Mouse (Mus musculus) left cerebral cortex, postnatal 25 days (tissue): ENCODE data around the gene Ctns. TPM values are rescaled to one million over a fixed set of nuclear protein-coding genes. Genes with fewer than 3 reads are reported as not detected.

ENCODE experiments used
- DNase-seq, 2 experiments: peaks; one replicate each; pipeline ENCODE4 v3.0.0; 2022; ENCODE audit warnings: low spot score in 2 of 2, mixed read lengths in 1 of 2
- intact Hi-C: fragments of 180-260 bp; cut with DNase I; formaldehyde crosslinking; loops from one replicate; pipeline ENCODE4 v1.15.1; 2025
- total RNA-seq, 2 experiments: library from RNA; stranded (reverse); gene quantifications; 2 replicates each; pipeline ENCODE4 v1.2.3; 2021

The Ctns gene
- total RNA-seq, 2 experiments from 2014 or later = 19.2 to 21.0 TPM

- intact Hi-C loops = no loop called here
- DNase-seq = peak in 1 of 2 experiments; percentile 20
Measured at GRCm38 (mm10) chr11:73155071-73155470, 43.8 kb downstream of the Ctns start.

DNA sequence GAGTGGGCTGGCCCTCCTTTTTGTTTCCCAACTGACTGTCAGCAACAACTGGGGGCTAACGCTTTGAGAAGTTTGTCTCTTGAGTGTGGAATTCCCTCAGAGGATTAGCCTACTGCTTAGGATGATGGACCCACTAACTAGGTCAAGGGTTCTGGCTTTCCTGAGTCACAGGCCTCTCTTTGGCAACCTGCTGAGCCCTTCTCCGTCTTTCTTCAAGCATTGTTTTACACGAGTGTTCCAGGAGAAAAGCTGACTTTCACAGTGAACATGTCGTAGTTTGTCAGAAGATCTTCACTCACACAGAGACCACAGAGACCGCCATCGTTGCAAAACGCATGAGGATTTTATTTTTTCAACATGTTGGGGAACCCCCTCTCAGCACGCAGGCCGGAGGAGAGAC lies 50.6 kb downstream of the Ctns start:
- DNase-seq = no peak
- intact Hi-C loops = no loop called here

- intact Hi-C loops = no loop called here
- no peak for DNase-seq
Measured at GRCm38 (mm10) chr11:73146975-73147365, 51.9 kb downstream of the Ctns start.

- DNase-seq = no peak
- intact Hi-C loops = no loop called here
Measured at GRCm38 (mm10) chr11:73146026-73146974, 52.5 kb downstream of the Ctns start.

DNA sequence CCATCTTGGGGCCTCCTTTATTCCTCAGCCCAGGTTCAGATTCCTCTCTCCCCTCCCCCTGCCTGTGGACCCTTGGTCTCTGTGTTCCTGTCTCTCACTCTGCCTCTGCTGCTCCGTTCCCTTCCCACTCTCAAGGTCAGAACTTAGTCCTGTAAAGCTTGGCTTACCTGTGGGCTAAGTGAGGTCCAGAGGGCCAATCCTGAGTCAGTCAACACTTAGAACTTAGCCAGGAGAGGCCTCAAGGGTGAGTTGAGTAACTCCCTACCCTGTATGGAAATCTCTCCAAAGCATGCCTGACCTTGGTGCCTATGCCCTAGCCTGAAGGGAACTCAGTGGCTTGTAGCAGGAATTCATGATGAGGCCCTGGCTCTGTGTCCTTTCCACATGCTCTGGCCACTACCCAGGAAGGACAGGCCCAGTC lies 54.6 kb downstream of the Ctns start:
- no peak for DNase-seq
- intact Hi-C loops = no loop called here

DNA sequence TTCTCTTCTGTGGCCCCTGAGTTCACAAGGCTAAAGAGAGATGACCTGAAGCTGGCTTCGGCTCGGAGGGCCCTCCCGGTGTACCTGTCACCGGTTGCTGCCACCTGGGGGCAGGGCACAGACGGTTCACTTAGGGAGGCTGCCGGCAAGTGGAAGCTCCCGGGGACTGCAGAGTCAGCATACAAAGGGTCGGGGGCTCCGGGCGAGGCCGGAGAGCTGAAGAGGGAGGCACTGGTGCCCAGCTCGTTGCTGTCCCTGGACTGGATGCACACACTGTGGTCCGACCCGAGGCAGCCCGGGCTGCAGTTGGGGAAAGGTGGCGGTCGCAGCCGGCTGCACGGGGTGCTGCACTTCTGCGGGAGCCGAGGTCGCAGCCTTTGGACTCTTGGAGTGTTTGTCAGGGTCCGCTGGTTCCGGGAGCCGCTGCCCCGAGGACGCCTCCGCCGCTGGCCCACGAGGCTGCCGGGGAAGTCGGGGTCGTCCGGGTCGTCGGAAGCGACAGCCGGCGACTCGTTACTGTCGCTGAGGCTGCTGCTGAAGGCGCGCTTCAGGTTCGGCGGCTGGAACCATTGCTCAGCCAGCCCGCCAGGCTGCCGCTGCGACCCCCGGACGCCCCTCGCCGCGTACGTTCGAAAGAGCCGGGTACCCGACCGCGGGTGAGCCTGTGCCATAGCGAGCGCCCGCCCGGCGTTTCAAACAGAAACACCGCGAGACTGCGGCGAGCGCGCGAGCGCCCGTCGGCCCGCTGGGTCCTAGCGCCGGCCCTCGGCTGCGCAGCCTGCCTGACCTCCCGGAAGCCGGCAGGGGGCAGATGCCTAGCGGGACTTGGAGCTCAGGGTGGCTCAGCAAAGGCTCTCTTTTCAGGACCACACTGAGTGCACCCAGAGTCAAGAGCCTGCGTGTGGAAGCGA lies 61.0 kb downstream of the Ctns start, which contains the start of gene Haspin:
Haspin (minus strand) TSS at position 704 of the 911 bp plus-strand sequence.
- peak; percentile 88 to 90 for DNase-seq
- intact Hi-C loops = loop anchor here (1.0 to 5.0 kb wide), 2 partner anchors 144 to 1233 kb away; no protein-coding TSS in a partner anchor

DNA sequence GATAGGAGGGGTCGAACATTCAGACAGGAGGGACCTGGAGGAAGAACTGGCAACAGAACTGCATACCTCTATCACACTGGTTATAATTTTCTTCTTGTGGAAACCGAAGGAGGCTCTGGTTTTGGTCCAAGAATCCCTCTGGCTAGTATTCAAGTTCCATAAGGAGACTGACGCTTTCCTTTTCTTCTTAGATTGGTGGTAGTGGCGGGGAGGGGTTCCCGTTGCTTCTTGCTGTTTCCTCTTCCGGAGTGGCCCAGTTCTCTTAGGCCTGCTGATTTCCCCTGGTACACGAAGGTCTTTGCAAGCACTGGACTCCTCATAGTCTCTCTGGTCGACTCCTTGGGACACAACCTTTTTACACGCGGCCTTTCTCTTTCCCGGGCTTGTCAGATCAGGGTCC lies 61.7 kb downstream of the Ctns start:
- DNase-seq = no peak
- intact Hi-C loops = loop anchor here (5.0 kb wide), 1 partner anchor 145 kb away; no protein-coding TSS in a partner anchor

GRCm38 (mm10) chr11:73136587-73136986 lies 62.3 kb downstream of the Ctns start:
- DNase-seq = no peak
- intact Hi-C loops = loop anchor here (5.0 kb wide), 1 partner anchor 146 kb away; no protein-coding TSS in a partner anchor

DNA sequence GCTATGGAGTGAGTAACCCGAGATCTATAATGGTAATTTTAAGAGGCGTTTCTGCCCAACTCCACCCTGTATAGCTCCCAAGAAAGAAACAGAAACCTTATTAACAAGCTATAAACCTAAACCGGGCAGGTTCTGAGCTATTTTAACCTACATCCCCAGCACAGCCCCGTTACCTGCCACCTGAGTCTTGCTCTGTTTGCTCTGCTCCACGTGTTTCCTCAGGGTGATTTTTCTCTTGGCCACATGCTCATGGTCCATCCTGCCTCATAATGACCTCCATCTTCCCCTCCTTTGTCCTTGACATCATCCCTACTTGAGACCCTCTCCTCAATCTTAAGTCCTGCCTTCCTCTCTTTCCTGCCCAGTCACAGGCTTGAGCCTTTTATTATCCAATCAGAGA lies 64.6 kb downstream of the Ctns start:
- DNase-seq = no peak
- intact Hi-C loops = no loop called here

Other genes with a start within 250 kb of the Ctns start
- gene Atp2a3, start 237.9 kb downstream of the Ctns start, total RNA-seq = 1 to 10 TPM; 6.2 TPM
- gene P2rx1, start 199.9 kb downstream of the Ctns start, total RNA-seq = 1 to 10 TPM in 1 of 2 experiments, under 1 TPM in 1; 0.28 to 1.0 TPM
- gene Camkk1, start 180.0 kb downstream of the Ctns start, total RNA-seq = 10 to 100 TPM; 79.5 to 92.4 TPM
- 1 to 10 TPM; 8.3 to 8.9 TPM for gene Ncbp3, start 151.3 kb downstream of the Ctns start, total RNA-seq
- under 1 TPM; 0.18 to 0.21 TPM for gene Itgae, start 108.5 kb downstream of the Ctns start, total RNA-seq
- under 1 TPM; 0.21 to 0.25 TPM for gene Haspin, start 60.7 kb downstream of the Ctns start, total RNA-seq
- under 1 TPM; 0.32 to 0.44 TPM for gene P2rx5, start 38.6 kb downstream of the Ctns start, total RNA-seq
- 10 to 100 TPM; 55.6 to 55.9 TPM for gene Emc6, start 22.0 kb downstream of the Ctns start, total RNA-seq
- gene Tax1bp3, start 22.0 kb downstream of the Ctns start, total RNA-seq = 10 to 100 TPM; 10.2 to 11.3 TPM
- gene Shpk, start 418 bp upstream of the Ctns start, total RNA-seq = 1 to 10 TPM; 2.0 to 2.7 TPM
- gene Trpv1, start 35.2 kb upstream of the Ctns start, total RNA-seq = under 1 TPM in 1 of 2 experiments, not detected in 1; 0.50 TPM
- under 1 TPM; 0.25 to 0.48 TPM for gene Trpv3, start 68.3 kb upstream of the Ctns start, total RNA-seq
- 10 to 100 TPM in 1 of 2 experiments, 1 to 10 TPM in 1; 8.6 to 12.9 TPM for gene Aspa, start 130.6 kb upstream of the Ctns start, total RNA-seq
- not detected for gene Gm49340, start 130.7 kb upstream of the Ctns start, total RNA-seq
- gene Spata22, start 130.7 kb upstream of the Ctns start, total RNA-seq = not detected
- gene Olfr20, start 151.7 kb upstream of the Ctns start, total RNA-seq = not detected
- not detected for gene Olfr376, start 172.2 kb upstream of the Ctns start, total RNA-seq
- not detected for gene Olfr1, start 200.6 kb upstream of the Ctns start, total RNA-seq
- not detected for gene Olfr378, start 229.4 kb upstream of the Ctns start, total RNA-seq